Mouse (Mus musculus): ENCODE results near the gene Coro7. TPM values are rescaled to one million over a fixed set of nuclear protein-coding genes. Genes with fewer than 3 reads are reported as not detected.
"Not testable (repeated sequence)": the region's sequence is repeated elsewhere in the genome, so short reads cannot be mapped to it uniquely, and the experiment has no call there.

Gene Coro7
- polyA plus RNA-seq, 1 experiment from 2014 or later, result 23.3 TPM

DNA sequence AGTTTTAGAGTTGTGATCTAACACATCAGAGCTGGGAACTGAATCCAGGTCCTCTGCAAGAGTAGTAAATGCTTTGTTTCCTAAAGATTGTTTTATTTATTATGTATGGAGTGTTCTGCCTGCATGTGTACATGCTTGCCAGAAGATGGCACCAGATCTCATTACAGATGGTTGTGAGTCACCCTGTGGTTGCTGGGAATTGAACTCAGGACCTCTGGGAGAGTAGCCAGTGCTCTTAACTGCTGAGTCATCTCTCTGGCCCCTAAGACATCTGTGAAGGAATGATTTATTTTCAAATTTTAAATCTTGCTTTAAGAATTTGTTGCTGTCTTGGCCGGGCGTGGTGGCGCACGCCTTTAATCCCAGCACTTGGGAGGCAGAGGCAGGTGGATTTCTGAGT is 9.8 kb upstream of the Coro7 start:
- H3K4me1 ChIP-seq (replicated peaks; ENCODE audit: control insufficient read depth, insufficient read depth, low read length); H3K27ac ChIP-seq (ENCODE audit: low read depth, low read length); DNase-seq (ENCODE audit: low spot score); ATAC-seq (replicated peaks; ENCODE audit: low FRiP score); H3K9ac ChIP-seq (ENCODE audit: low read length); H3K4me3 ChIP-seq (ENCODE audit: low read depth, low read length); H3K9me3 ChIP-seq (ENCODE audit: control insufficient read depth, low read length); H3K4me2 ChIP-seq (ENCODE audit: low read depth, low read length, severe bottlenecking); H3K27me3 ChIP-seq (ENCODE audit: control insufficient read depth, insufficient read depth, low read length): not testable (repeated sequence)
- peaks cover 16% of the 10 kb centered on the region for H3K36me3 ChIP-seq (ENCODE audit: control insufficient read depth, insufficient read depth, low read length)
- WGBS, result over 99% methylated on average over 4 of the region's 4 CpGs

DNA sequence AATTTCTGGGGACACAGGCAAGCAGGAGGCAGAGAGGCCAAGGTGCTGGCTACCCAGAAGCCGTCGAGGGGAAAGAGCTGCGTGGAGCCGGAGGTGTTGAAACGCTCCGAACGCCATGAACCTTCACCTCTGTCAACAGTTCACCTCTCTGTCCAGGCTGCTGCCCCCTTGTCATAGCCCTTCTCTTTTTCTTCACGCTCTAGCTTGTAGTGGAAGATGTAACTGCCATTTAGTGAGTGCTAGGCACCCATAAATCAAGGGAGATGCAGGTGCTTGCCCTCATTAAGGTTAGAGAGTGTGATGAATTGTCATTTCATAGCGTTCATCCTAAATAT is 4.8 kb upstream of the Coro7 start:
- DNase-seq (ENCODE audit: low spot score) (no peak), ATAC-seq (replicated peaks; ENCODE audit: low FRiP score) (no peak)
- Histone ChIP-seq H3K27ac (ENCODE audit: low read depth, low read length) (no peak overlapping the region), H3K9me3 (ENCODE audit: control insufficient read depth, low read length) (no peaks in the 10 kb centered on the region; the same call in 1 of the 2 replicates), H3K4me3 (ENCODE audit: low read depth, low read length) (peak overlapping the region; percentile 88), H3K9ac (ENCODE audit: low read length) (peak overlapping the region; percentile 83), H3K4me2 (ENCODE audit: low read depth, low read length, severe bottlenecking) (peak overlapping the region; percentile 76), H3K36me3 (ENCODE audit: control insufficient read depth, insufficient read depth, low read length) (peaks cover 10% of the 10 kb centered on the region; the same call in 1 of the 2 replicates), H3K27me3 (ENCODE audit: control insufficient read depth, insufficient read depth, low read length) (no peaks in the 10 kb centered on the region), H3K4me1 (replicated peaks; ENCODE audit: control insufficient read depth, insufficient read depth, low read length) (0 out of 2 replicates have a peak, but pooled peaks cover 3% of the 10 kb centered on the region)
- WGBS, result under 1% methylated on average over 9 of the region's 9 CpGs

DNA sequence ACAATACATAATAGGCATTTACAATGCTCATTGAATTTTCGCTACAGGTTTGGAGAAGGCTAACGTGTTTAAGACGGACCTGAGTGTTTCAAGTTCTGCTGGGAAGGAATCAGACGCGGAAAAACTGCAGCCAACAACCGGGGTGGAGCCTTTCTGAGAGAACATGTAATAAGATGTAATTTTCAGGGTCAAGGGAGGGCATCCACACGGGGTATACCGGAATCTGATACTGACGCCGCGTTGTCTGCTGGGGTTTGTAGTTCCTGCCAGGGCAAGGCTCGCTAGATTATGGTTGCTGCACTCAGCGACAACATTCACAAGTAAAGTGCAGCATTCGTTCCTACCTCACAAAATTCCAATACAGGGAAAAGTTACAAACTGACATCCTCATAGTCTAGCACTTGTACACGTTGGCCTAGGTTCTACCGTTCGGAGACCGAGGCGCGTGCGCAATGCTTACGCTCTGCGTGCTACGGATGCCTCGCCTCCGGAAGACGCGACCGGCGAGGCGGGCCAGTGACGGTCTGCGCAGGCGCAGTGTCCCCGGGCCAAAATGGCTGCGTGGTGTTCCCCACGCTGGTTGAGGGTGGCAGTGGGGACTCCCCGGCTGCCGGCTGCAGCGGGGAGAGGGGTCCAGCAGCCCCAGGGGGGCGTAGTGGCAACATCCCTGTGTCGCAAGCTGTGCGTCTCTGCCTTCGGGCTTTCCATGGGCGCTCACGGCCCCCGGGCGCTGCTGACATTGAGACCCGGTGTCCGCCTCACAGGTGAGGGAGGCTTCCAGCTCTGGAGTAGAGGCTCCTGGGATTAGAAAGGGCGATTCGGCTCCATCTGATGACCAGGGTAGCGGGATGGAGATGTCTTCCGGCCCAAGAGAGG is 4.2 kb upstream of the Coro7 start:
- peak; percentile 86 for ATAC-seq (replicated peaks; ENCODE audit: low FRiP score)
- Histone ChIP-seq H3K9me3 (ENCODE audit: control insufficient read depth, low read length) (no peaks in the 10 kb centered on the region), H3K36me3 (ENCODE audit: control insufficient read depth, insufficient read depth, low read length) (peaks cover 6% of the 10 kb centered on the region; the same call in 1 of the 2 replicates), H3K27me3 (ENCODE audit: control insufficient read depth, insufficient read depth, low read length) (no peaks in the 10 kb centered on the region), H3K4me3 (ENCODE audit: low read depth, low read length) (peak overlapping the region; percentile 88), H3K4me1 (replicated peaks; ENCODE audit: control insufficient read depth, insufficient read depth, low read length) (peaks cover 5% of the 10 kb centered on the region; the same call in 1 of the 2 replicates), H3K9ac (ENCODE audit: low read length) (peak overlapping the region; percentile 83), H3K27ac (ENCODE audit: low read depth, low read length) (no peak overlapping the region; the same call in 1 of the 2 replicates), H3K4me2 (ENCODE audit: low read depth, low read length, severe bottlenecking) (peak overlapping the region; percentile 76)
- under 1% methylated on average over 54 of the region's 54 CpGs for WGBS
- peak; percentile 97 for DNase-seq (ENCODE audit: low spot score)

DNA sequence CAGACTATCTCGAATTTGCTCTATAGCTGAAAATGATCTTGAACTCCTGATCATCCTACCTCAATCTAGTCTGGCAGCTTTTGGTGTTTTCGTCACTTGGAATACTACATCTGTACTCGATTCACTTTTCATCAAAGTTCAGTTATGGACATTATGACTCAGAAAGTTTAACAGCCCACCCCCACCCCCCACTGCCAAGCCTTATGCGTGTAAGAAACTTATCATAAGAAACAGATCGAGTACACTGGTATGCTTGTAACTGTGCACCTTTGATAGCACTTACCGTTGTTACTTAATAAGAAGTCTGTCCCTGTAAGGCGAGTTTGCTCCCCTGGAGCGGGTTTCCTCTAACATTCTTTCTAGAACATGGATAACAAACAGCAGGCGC is 3.6 kb upstream of the Coro7 start:
- Histone ChIP-seq H3K36me3 (ENCODE audit: control insufficient read depth, insufficient read depth, low read length) (peaks cover 4% of the 10 kb centered on the region; the same call in 1 of the 2 replicates), H3K4me1 (replicated peaks; ENCODE audit: control insufficient read depth, insufficient read depth, low read length) (peaks cover 9% of the 10 kb centered on the region; the same call in 1 of the 2 replicates), H3K9ac (ENCODE audit: low read length) (peak overlapping the region; percentile 83), H3K27me3 (ENCODE audit: control insufficient read depth, insufficient read depth, low read length) (no peaks in the 10 kb centered on the region), H3K9me3 (ENCODE audit: control insufficient read depth, low read length) (no peaks in the 10 kb centered on the region), H3K4me2 (ENCODE audit: low read depth, low read length, severe bottlenecking) (peak overlapping the region; percentile 76), H3K27ac (ENCODE audit: low read depth, low read length) (no peak overlapping the region; the same call in 1 of the 2 replicates), H3K4me3 (ENCODE audit: low read depth, low read length) (peak overlapping the region; percentile 88)
- 32% methylated on average over 9 of the region's 9 CpGs for WGBS
- DNase-seq (ENCODE audit: low spot score) (no peak), ATAC-seq (replicated peaks; ENCODE audit: low FRiP score) (no peak)

DNA sequence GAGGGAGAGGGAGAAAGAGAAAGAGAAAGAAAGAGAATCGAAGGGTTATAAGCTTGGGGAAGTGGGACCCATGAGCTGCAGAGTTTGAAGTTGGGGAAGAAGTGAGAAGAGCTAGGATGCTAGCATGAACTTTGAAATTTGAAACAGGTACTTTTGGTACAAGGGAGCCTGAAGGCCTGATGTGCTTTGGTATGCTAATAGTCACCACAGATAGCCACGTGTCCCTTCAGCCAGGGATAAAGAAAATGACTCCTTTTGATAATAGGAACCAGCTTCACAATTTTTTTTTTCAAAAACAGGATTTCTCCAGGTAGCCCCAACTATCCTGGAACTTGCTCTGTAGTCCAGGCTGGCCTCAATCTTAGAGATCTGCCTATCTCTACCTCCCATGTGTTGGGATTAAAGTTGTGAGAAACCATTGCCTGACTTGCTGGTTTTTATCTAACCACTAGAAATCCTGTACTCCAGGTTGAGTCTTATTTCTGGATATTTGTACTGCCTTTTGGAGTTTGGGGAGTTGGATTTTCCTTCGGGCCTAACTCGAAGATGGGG is 3.1 kb upstream of the Coro7 start:
- 72% methylated on average over 4 of the region's 4 CpGs for WGBS
- Histone ChIP-seq H3K36me3 (ENCODE audit: control insufficient read depth, insufficient read depth, low read length) (peaks cover 2% of the 10 kb centered on the region; the same call in 1 of the 2 replicates), H3K27ac (ENCODE audit: low read depth, low read length) (no peak overlapping the region), H3K9ac (ENCODE audit: low read length) (no peak overlapping the region; the same call in 1 of the 2 replicates), H3K9me3 (ENCODE audit: control insufficient read depth, low read length) (no peaks in the 10 kb centered on the region), H3K4me2 (ENCODE audit: low read depth, low read length, severe bottlenecking) (peak overlapping the region; percentile 76; the same call in 1 of the 2 replicates), H3K27me3 (ENCODE audit: control insufficient read depth, insufficient read depth, low read length) (no peaks in the 10 kb centered on the region), H3K4me1 (replicated peaks; ENCODE audit: control insufficient read depth, insufficient read depth, low read length) (peaks cover 9% of the 10 kb centered on the region; the same call in 1 of the 2 replicates), H3K4me3 (ENCODE audit: low read depth, low read length) (no peak overlapping the region)
- DNase-seq (ENCODE audit: low spot score) (no peak), ATAC-seq (replicated peaks; ENCODE audit: low FRiP score) (no peak)

DNA sequence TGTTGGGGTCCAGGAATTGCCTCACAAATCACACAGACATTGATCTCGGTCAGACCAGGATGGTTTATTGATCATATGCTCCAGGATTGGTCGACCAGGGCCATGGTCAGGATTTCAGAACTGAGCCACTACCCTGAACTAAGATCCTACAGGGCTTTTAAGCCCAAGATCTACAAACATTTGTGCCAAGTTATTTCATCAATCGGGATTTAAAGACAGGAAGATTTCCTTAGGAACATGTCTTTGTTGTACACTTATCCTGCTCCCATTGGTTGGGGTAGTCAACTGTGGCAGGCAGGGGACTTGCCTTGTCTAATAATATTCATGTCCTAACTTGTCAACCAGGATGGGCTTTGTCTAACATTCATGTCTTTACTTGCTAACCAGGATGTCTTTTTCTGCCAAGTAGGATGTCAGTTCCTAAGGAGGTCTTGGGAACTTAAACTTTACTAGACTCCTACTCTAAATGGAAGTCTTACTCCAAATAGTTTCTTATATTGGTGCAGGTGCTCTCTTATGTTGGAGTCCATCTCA is 1.4 kb upstream of the Coro7 start:
- not testable (repeated sequence) for H3K9me3 ChIP-seq (ENCODE audit: control insufficient read depth, low read length); H3K36me3 ChIP-seq (ENCODE audit: control insufficient read depth, insufficient read depth, low read length); H3K4me1 ChIP-seq (replicated peaks; ENCODE audit: control insufficient read depth, insufficient read depth, low read length); H3K9ac ChIP-seq (ENCODE audit: low read length); H3K27me3 ChIP-seq (ENCODE audit: control insufficient read depth, insufficient read depth, low read length); H3K4me3 ChIP-seq (ENCODE audit: low read depth, low read length); H3K4me2 ChIP-seq (ENCODE audit: low read depth, low read length, severe bottlenecking); DNase-seq (ENCODE audit: low spot score); ATAC-seq (replicated peaks; ENCODE audit: low FRiP score); H3K27ac ChIP-seq (ENCODE audit: low read depth, low read length)
- WGBS, result 86% methylated on average over 3 of the region's 3 CpGs

DNA sequence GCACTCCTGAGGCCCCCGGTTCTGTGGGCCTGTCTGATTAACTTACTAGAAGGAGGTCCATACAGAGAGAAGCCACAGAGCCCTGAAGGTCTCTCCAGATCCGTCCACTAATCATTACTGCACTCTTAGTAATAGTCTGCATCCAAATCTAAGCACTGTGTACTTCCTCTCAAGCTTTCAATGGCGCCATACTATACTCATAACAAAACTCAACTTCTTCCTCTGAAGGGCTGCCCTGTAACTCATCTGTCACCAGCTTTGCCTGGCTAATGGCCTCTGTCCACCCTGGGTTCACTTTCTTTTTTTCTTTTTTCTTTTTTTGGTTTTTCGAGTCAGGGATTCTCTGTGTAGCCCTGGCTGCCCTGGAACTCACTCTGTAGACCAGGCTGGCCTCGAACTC is 1.5 kb downstream of the Coro7 start:
- Histone ChIP-seq H3K4me1 (replicated peaks; ENCODE audit: control insufficient read depth, insufficient read depth, low read length) (peaks cover 7% of the 10 kb centered on the region; the same call in 1 of the 2 replicates), H3K4me3 (ENCODE audit: low read depth, low read length) (no peak overlapping the region), H3K27me3 (ENCODE audit: control insufficient read depth, insufficient read depth, low read length) (no peaks in the 10 kb centered on the region), H3K4me2 (ENCODE audit: low read depth, low read length, severe bottlenecking) (no peak overlapping the region), H3K9me3 (ENCODE audit: control insufficient read depth, low read length) (no peaks in the 10 kb centered on the region), H3K36me3 (ENCODE audit: control insufficient read depth, insufficient read depth, low read length) (no peaks in the 10 kb centered on the region; the same call in 1 of the 2 replicates), H3K27ac (ENCODE audit: low read depth, low read length) (no peak overlapping the region), H3K9ac (ENCODE audit: low read length) (no peak overlapping the region)
- WGBS, result 87% methylated on average over 5 of the region's 5 CpGs
- DNase-seq (ENCODE audit: low spot score), result no peak
- no peak for ATAC-seq (replicated peaks; ENCODE audit: low FRiP score)

DNA sequence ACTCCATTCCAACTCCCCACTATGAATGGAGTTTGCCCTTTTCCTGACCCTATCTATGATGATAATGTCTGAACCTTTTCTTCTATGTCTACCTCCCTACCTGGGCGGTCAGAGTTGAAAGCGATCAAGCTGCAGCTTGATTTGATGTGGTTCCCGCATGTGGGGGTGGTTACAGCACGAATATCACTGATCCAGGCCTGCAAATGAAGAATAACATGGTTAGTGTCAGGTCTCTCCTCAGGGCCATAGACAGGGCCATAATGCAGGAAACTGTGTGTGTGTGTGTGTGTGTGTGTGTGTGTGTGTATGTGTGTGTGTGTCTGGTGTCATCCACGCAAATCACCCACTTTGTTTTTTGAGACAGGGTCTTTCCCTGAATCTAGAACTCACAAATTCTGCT is 2.7 kb downstream of the Coro7 start:
- Histone ChIP-seq H3K36me3 (ENCODE audit: control insufficient read depth, insufficient read depth, low read length) (no peaks in the 10 kb centered on the region; the same call in 1 of the 2 replicates), H3K4me3 (ENCODE audit: low read depth, low read length) (no peak overlapping the region), H3K4me2 (ENCODE audit: low read depth, low read length, severe bottlenecking) (no peak overlapping the region), H3K9me3 (ENCODE audit: control insufficient read depth, low read length) (no peaks in the 10 kb centered on the region), H3K9ac (ENCODE audit: low read length) (no peak overlapping the region), H3K27ac (ENCODE audit: low read depth, low read length) (no peak overlapping the region), H3K4me1 (replicated peaks; ENCODE audit: control insufficient read depth, insufficient read depth, low read length) (peaks cover 6% of the 10 kb centered on the region; the same call in 1 of the 2 replicates), H3K27me3 (ENCODE audit: control insufficient read depth, insufficient read depth, low read length) (no peaks in the 10 kb centered on the region)
- WGBS, result 87% methylated on average over 5 of the region's 5 CpGs
- DNase-seq (ENCODE audit: low spot score) (no peak), ATAC-seq (replicated peaks; ENCODE audit: low FRiP score) (no peak)

All from forebrain, embryonic 11.5 days (tissue).